Mouse (Mus musculus): ENCODE data around the gene Eid3. TPM values are rescaled to one million over a fixed set of nuclear protein-coding genes. Genes with fewer than 3 reads are reported as not detected.

Gene Eid3
- polyA plus RNA-seq, 1 experiment, result 1.3 TPM

DNA sequence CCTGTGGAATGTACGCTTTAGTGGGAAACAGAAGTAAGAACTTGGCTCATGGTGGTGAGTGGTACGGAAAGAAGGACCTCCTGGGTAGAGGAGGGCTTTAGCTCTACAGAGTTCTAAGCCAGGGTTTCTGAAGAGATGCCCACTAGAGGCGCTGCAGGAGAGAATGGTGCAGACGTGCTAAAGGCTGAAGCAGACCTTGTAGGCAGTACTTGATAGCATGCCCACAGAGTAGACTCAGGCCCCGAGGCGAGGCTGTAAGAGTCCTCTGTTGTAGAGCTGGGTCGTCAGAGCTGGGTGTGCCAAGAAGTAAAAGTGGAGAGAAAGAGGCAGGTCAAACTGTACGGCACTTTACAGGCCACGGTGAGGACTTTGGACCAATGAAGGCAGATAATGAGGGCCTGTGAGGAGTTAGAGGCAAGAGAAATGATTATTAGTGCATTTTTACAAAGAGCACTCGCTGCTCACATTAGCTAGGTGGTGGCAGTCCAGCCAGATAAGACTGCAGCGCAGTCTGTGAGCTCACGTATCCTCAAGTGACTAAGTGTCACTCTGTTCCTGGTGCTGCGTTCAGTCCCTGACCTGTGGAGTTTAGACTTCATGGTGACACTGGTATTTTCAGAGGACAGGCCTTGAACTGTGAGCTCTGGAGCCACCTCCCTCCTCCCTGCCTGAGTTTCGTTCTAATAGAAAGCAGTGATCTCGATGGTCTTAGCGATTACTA is 9.8 kb downstream of the Eid3 start:
- no peak for TF ChIP-seq CTCF (IDR thresholded peaks at IDR 0.05; ENCODE audit: control insufficient read depth, insufficient read depth, insufficient read length)
- no peak for TF ChIP-seq USF1 (IDR thresholded peaks at IDR 0.05; ENCODE audit: low read depth)
- no peak for TF ChIP-seq CEBPB (IDR thresholded peaks at IDR 0.05; ENCODE audit: low read depth)
- no peak for TF ChIP-seq MAX (IDR thresholded peaks at IDR 0.05)
- TF ChIP-seq MYOG (IDR thresholded peaks at IDR 0.05; ENCODE audit: control insufficient read depth, extremely low read depth, insufficient read length), result no peak
- no peak for TF ChIP-seq MYOD1 (IDR thresholded peaks at IDR 0.05; ENCODE audit: control insufficient read depth, insufficient read length, low read depth)
- no peak for TF ChIP-seq FOSL1 (IDR thresholded peaks at IDR 0.05; ENCODE audit: insufficient read depth, low read length, poor library complexity, severe bottlenecking)
- peaks cover 100% of the 10 kb centered on the region for H3K36me3 ChIP-seq (ENCODE audit: control insufficient read depth, insufficient read depth)
- H3K79me2 ChIP-seq (ENCODE audit: control insufficient read depth, insufficient read depth), result peaks cover 100% of the 10 kb centered on the region
- peaks cover 76% of the 10 kb centered on the region for H3K79me3 ChIP-seq (ENCODE audit: low read depth)
- no peaks in the 10 kb centered on the region for H3K27me3 ChIP-seq (ENCODE audit: control insufficient read depth, insufficient read depth, insufficient read length)
- no peak overlapping the region for H3ac ChIP-seq (ENCODE audit: control insufficient read depth, insufficient read length, low read depth)
- no peak overlapping the region for H3K4me3 ChIP-seq (ENCODE audit: insufficient read depth, poor library complexity, severe bottlenecking)

DNA sequence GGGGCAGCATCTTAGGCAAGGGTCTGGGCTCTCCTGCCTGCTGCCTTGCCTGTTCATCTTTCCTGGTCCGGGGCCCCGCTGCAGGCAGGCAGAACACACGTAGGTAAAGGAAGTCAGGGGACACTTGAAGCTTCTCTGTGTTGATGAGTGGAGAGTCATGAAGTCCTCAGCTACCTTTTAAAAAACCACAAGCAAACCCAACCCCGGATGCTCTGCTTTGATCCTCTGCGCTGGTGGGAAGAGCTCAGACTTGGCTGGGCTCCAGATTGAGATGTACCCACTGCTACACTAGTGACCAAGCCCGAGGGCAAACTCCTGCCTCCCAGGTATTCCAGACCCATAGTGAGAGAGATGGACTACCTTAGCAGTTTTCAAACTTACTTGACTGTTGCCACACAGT is 20.9 kb downstream of the Eid3 start:
- no peak for TF ChIP-seq FOSL1 (IDR thresholded peaks at IDR 0.05; ENCODE audit: insufficient read depth, low read length, poor library complexity, severe bottlenecking)
- no peak for TF ChIP-seq CEBPB (IDR thresholded peaks at IDR 0.05; ENCODE audit: low read depth)
- no peak for TF ChIP-seq CTCF (IDR thresholded peaks at IDR 0.05; ENCODE audit: control insufficient read depth, insufficient read depth, insufficient read length)
- no peak overlapping the region for H3K4me3 ChIP-seq (ENCODE audit: insufficient read depth, poor library complexity, severe bottlenecking)
- peaks cover 98% of the 10 kb centered on the region for H3K36me3 ChIP-seq (ENCODE audit: control insufficient read depth, insufficient read depth)
- H3K79me2 ChIP-seq (ENCODE audit: control insufficient read depth, insufficient read depth), result peaks cover 36% of the 10 kb centered on the region
- H3ac ChIP-seq (ENCODE audit: control insufficient read depth, insufficient read length, low read depth), result no peak overlapping the region
- H3K79me3 ChIP-seq (ENCODE audit: low read depth), result peaks cover 4% of the 10 kb centered on the region
- H3K27me3 ChIP-seq (ENCODE audit: control insufficient read depth, insufficient read depth, insufficient read length), result no peaks in the 10 kb centered on the region

DNA sequence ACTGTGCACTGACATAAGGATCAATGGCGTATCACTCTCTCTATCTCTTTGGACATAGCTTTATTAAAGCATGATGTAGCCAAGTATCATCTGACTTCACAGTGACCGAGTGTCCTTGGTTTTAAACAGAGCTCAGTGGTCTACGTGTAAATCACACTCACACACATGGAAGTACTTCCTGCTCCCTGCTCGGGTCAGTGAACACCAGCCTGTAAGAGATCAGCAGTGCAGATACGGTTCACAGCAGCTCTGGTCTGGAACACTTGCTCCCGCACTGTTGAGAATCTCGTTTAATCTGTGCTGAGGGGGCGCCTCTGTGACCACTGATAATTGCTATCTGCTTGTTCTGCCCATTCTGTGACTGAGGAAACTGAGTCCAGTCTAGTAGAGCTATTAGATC is 22.1 kb downstream of the Eid3 start:
- no peaks in the 10 kb centered on the region for H3K27me3 ChIP-seq (ENCODE audit: control insufficient read depth, insufficient read depth, insufficient read length)
- H3K36me3 ChIP-seq (ENCODE audit: control insufficient read depth, insufficient read depth), result peaks cover 98% of the 10 kb centered on the region
- no peak overlapping the region for H3K4me3 ChIP-seq (ENCODE audit: insufficient read depth, poor library complexity, severe bottlenecking)
- H3K79me3 ChIP-seq (ENCODE audit: low read depth), result peaks cover 3% of the 10 kb centered on the region
- H3ac ChIP-seq (ENCODE audit: control insufficient read depth, insufficient read length, low read depth), result no peak overlapping the region
- H3K79me2 ChIP-seq (ENCODE audit: control insufficient read depth, insufficient read depth), result peaks cover 38% of the 10 kb centered on the region
- TF ChIP-seq MYOG (IDR thresholded peaks at IDR 0.05; ENCODE audit: control insufficient read depth, extremely low read depth, insufficient read length) (no peak), FOSL1 (IDR thresholded peaks at IDR 0.05; ENCODE audit: insufficient read depth, low read length, poor library complexity, severe bottlenecking) (no peak), MYOD1 (IDR thresholded peaks at IDR 0.05; ENCODE audit: control insufficient read depth, insufficient read length, low read depth) (no peak), CTCF (IDR thresholded peaks at IDR 0.05; ENCODE audit: control insufficient read depth, insufficient read depth, insufficient read length) (no peak), CEBPB (IDR thresholded peaks at IDR 0.05; ENCODE audit: low read depth) (no peak), USF1 (IDR thresholded peaks at IDR 0.05; ENCODE audit: low read depth) (no peak), MAX (IDR thresholded peaks at IDR 0.05) (no peak)

DNA sequence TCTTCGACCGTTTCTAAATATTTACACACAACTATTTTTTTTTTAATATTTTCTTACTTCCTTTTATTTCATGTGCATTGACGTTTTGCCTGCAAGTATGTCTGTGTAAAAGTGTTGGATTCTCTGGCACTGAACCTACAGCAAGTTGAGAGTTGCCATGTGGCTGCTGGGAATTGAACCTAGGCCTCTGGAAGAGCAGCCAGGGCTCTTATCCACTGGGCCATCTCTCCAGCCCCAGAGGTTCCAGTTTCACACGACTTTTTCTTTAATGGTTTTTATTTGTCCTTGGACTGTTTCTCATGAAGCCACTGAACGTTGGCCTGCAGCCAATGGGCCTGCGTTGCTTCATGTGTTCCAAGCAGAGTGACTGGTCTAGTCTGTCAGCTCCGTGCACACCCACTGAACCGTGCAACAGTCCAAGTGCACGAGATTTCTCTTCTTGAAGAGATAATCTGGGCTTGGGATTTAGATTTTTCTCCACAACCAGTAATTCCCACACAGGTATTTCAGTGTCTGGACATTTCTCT is 23.1 kb downstream of the Eid3 start:
- Histone ChIP-seq H3K36me3 (ENCODE audit: control insufficient read depth, insufficient read depth) (peaks cover 98% of the 10 kb centered on the region), H3ac (ENCODE audit: control insufficient read depth, insufficient read length, low read depth) (no peak overlapping the region), H3K27me3 (ENCODE audit: control insufficient read depth, insufficient read depth, insufficient read length) (no peaks in the 10 kb centered on the region), H3K4me3 (ENCODE audit: insufficient read depth, poor library complexity, severe bottlenecking) (no peak overlapping the region), H3K79me2 (ENCODE audit: control insufficient read depth, insufficient read depth) (peaks cover 38% of the 10 kb centered on the region), H3K79me3 (ENCODE audit: low read depth) (peaks cover 3% of the 10 kb centered on the region)
- TF ChIP-seq MYOG (IDR thresholded peaks at IDR 0.05; ENCODE audit: control insufficient read depth, extremely low read depth, insufficient read length) (no peak), MYOD1 (IDR thresholded peaks at IDR 0.05; ENCODE audit: control insufficient read depth, insufficient read length, low read depth) (no peak), FOSL1 (IDR thresholded peaks at IDR 0.05; ENCODE audit: insufficient read depth, low read length, poor library complexity, severe bottlenecking) (no peak), CEBPB (IDR thresholded peaks at IDR 0.05; ENCODE audit: low read depth) (no peak), CTCF (IDR thresholded peaks at IDR 0.05; ENCODE audit: control insufficient read depth, insufficient read depth, insufficient read length) (no peak), MAX (IDR thresholded peaks at IDR 0.05) (no peak), USF1 (IDR thresholded peaks at IDR 0.05; ENCODE audit: low read depth) (no peak)

DNA sequence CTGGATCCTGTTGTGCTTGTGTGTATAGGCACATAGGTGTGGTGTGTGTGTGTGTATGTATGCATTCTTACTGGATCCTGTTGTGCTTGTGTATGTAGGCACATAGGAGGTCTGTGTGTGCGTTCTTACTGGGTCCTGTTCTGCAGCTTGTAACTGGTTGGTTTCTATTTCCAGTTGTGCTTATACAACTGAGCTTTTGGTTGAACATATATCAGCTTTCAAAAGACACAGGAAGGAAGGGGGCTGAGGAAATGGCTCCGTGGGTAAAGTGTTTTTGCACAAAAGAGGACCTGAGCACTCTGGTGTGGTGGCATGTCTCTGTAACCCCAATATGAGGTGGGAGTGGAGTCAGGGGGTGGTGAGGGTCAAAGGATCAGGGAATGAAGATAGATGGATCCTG is 24.5 kb downstream of the Eid3 start:
- Histone ChIP-seq H3K36me3 (ENCODE audit: control insufficient read depth, insufficient read depth) (peaks cover 98% of the 10 kb centered on the region), H3K79me3 (ENCODE audit: low read depth) (peaks cover 3% of the 10 kb centered on the region), H3K79me2 (ENCODE audit: control insufficient read depth, insufficient read depth) (peaks cover 38% of the 10 kb centered on the region), H3K27me3 (ENCODE audit: control insufficient read depth, insufficient read depth, insufficient read length) (no peaks in the 10 kb centered on the region), H3K4me3 (ENCODE audit: insufficient read depth, poor library complexity, severe bottlenecking) (no peak overlapping the region), H3ac (ENCODE audit: control insufficient read depth, insufficient read length, low read depth) (no peak overlapping the region)
- TF ChIP-seq MYOD1 (IDR thresholded peaks at IDR 0.05; ENCODE audit: control insufficient read depth, insufficient read length, low read depth), result no peak
- no peak for TF ChIP-seq MYOG (IDR thresholded peaks at IDR 0.05; ENCODE audit: control insufficient read depth, extremely low read depth, insufficient read length)
- no peak for TF ChIP-seq USF1 (IDR thresholded peaks at IDR 0.05; ENCODE audit: low read depth)
- no peak for TF ChIP-seq CTCF (IDR thresholded peaks at IDR 0.05; ENCODE audit: control insufficient read depth, insufficient read depth, insufficient read length)
- no peak for TF ChIP-seq FOSL1 (IDR thresholded peaks at IDR 0.05; ENCODE audit: insufficient read depth, low read length, poor library complexity, severe bottlenecking)
- no peak for TF ChIP-seq MAX (IDR thresholded peaks at IDR 0.05)
- TF ChIP-seq CEBPB (IDR thresholded peaks at IDR 0.05; ENCODE audit: low read depth), result no peak
